Mouse (Mus musculus): ENCODE results near the gene Nsa2. TPM values are rescaled to one million over a fixed set of nuclear protein-coding genes. Genes with fewer than 3 reads are reported as not detected.

Nsa2 gene
- 251 and 257 TPM in 2 replicates for polyA plus RNA-seq (2012; ENCODE audit: insufficient read depth, insufficient read length, missing spikeins)

GRCm38 (mm10) chr13:97137466-97138400 is at the start of gene Nsa2, which contains the start of gene Gfm2:
TSS of gene Nsa2 (minus strand) at chr13:97137937.
TSS of gene Gfm2 (plus strand) at chr13:97137937.
- Histone ChIP-seq H3K4me3 (ENCODE audit: insufficient read depth, low read length) (peak within 1 kb of the TSS; percentile 100), H3K4me1 (ENCODE audit: control insufficient read depth, insufficient read depth, low read length) (no peaks in the 10 kb centered on the region), H3K27ac (ENCODE audit: insufficient read depth, low read depth, low read length) (peak within 1 kb of the TSS; percentile 87)
- peak; percentile 62; the same call in 1 of the 2 replicates for TF ChIP-seq POLR2A (IDR thresholded peaks at IDR 0.05; ENCODE audit: borderline replicate concordance, low read depth, low read length)
- TF ChIP-seq CTCF (IDR thresholded peaks at IDR 0.05; ENCODE audit: low read depth, low read length): no peak

- TF ChIP-seq POLR2A (IDR thresholded peaks at IDR 0.05; ENCODE audit: borderline replicate concordance, low read depth, low read length) (no peak), CTCF (IDR thresholded peaks at IDR 0.05; ENCODE audit: low read depth, low read length) (no peak)
- H3K27ac ChIP-seq (ENCODE audit: insufficient read depth, low read depth, low read length): no peak overlapping the region
- peaks cover 31% of the 10 kb centered on the region for H3K4me1 ChIP-seq (ENCODE audit: control insufficient read depth, insufficient read depth, low read length)
- no peak overlapping the region for H3K4me3 ChIP-seq (ENCODE audit: insufficient read depth, low read length)
Measured at GRCm38 (mm10) chr13:97186346-97186745, 48.6 kb upstream of the Nsa2 start.

DNA sequence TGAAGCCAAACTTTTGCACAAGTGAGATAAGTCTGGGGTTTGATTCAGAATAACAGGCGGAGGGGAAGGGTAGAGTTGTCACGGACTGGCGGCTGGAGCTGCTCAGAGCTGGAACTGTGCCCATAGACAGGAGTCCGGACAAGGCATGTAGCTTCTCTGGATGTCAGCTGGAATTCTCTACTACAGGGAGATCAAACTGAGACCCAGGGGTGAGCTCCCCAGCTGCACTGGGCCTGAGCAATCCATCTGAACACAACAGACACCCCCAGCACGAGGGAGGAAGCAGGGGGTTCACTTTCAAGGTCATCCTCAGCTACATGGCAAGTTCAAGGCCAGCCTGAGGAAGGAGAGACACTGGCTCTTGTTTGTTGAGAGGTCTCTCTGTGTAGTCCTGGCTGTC is 46.9 kb upstream of the Nsa2 start:
- TF ChIP-seq CTCF (IDR thresholded peaks at IDR 0.05; ENCODE audit: low read depth, low read length) (no peak), POLR2A (IDR thresholded peaks at IDR 0.05; ENCODE audit: borderline replicate concordance, low read depth, low read length) (no peak)
- Histone ChIP-seq H3K4me1 (ENCODE audit: control insufficient read depth, insufficient read depth, low read length) (peaks cover 27% of the 10 kb centered on the region), H3K27ac (ENCODE audit: insufficient read depth, low read depth, low read length) (no peak overlapping the region), H3K4me3 (ENCODE audit: insufficient read depth, low read length) (no peak overlapping the region)

DNA sequence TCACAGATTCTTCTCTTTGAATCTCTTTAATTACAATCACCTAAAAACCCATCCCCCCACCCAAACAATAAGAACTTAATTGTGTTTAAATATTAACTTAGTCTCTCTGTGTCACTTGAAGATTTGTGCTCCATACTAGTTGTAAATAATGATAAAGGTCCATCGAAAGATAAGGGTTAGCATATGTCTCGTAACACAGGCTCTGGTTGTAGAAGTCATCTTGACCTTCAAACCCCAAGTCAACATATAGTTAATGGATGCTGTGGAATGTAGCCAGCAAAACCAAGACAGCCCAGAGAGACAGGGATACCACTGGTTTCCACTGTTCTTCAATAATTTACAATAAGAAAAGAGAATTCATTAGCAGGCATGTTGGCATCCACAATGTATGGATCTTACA is 46.4 kb upstream of the Nsa2 start:
- TF ChIP-seq CTCF (IDR thresholded peaks at IDR 0.05; ENCODE audit: low read depth, low read length) (no peak), POLR2A (IDR thresholded peaks at IDR 0.05; ENCODE audit: borderline replicate concordance, low read depth, low read length) (no peak)
- H3K4me1 ChIP-seq (ENCODE audit: control insufficient read depth, insufficient read depth, low read length): peaks cover 23% of the 10 kb centered on the region
- H3K4me3 ChIP-seq (ENCODE audit: insufficient read depth, low read length): no peak overlapping the region
- H3K27ac ChIP-seq (ENCODE audit: insufficient read depth, low read depth, low read length): no peak overlapping the region

DNA sequence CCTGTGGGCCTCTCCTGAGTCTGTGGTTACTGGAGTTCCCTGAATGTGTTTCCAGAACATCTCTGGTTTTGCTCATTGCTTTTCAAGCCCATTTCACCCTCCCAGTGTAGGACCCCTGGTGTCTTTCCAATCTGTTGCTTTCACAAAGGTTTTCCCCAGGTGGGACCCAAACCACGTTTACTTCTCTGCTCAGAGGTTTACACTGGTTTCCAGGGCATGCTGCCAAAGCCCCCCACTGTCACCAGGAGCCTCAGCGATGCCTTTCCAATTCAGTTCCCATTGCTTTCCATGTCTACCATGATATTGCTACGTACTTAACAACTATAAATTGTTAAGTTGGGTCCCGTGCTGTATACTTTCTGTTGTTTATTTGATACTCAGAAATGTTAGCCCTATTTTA is 45.1 kb upstream of the Nsa2 start:
- H3K4me3 ChIP-seq (ENCODE audit: insufficient read depth, low read length): no peak overlapping the region
- TF ChIP-seq POLR2A (IDR thresholded peaks at IDR 0.05; ENCODE audit: borderline replicate concordance, low read depth, low read length): no peak
- TF ChIP-seq CTCF (IDR thresholded peaks at IDR 0.05; ENCODE audit: low read depth, low read length): no peak
- peaks cover 16% of the 10 kb centered on the region for H3K4me1 ChIP-seq (ENCODE audit: control insufficient read depth, insufficient read depth, low read length)
- H3K27ac ChIP-seq (ENCODE audit: insufficient read depth, low read depth, low read length): no peak overlapping the region

GRCm38 (mm10) chr13:97180113-97180828 is 42.5 kb upstream of the Nsa2 start:
- no peaks in the 10 kb centered on the region for H3K4me1 ChIP-seq (ENCODE audit: control insufficient read depth, insufficient read depth, low read length)
- no peak overlapping the region for H3K4me3 ChIP-seq (ENCODE audit: insufficient read depth, low read length)
- TF ChIP-seq POLR2A (IDR thresholded peaks at IDR 0.05; ENCODE audit: borderline replicate concordance, low read depth, low read length): no peak
- TF ChIP-seq CTCF (IDR thresholded peaks at IDR 0.05; ENCODE audit: low read depth, low read length): no peak
- H3K27ac ChIP-seq (ENCODE audit: insufficient read depth, low read depth, low read length): no peak overlapping the region

DNA sequence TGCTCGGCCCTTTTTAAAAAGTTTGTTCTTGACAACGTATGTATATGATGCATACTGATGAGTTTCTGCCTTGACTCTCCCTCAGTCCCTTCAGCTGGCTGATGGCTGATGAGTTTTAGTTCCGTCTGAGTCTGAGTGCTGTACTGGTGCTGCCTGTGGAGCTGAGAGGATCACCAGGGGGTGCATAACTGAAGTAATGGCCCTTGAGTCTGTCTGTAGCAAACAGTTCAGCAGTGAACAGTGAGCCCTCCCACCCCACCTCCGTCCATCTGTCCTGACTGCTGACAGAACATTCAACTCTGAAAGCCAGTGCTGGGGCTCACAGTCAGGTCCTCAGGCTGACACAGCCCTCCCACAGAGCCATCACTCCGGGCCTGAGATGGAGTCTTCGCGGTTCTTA is 41.2 kb upstream of the Nsa2 start:
- no peak overlapping the region for H3K27ac ChIP-seq (ENCODE audit: insufficient read depth, low read depth, low read length)
- no peak for TF ChIP-seq CTCF (IDR thresholded peaks at IDR 0.05; ENCODE audit: low read depth, low read length)
- no peak for TF ChIP-seq POLR2A (IDR thresholded peaks at IDR 0.05; ENCODE audit: borderline replicate concordance, low read depth, low read length)
- no peak overlapping the region for H3K4me3 ChIP-seq (ENCODE audit: insufficient read depth, low read length)
- no peaks in the 10 kb centered on the region for H3K4me1 ChIP-seq (ENCODE audit: control insufficient read depth, insufficient read depth, low read length)

DNA sequence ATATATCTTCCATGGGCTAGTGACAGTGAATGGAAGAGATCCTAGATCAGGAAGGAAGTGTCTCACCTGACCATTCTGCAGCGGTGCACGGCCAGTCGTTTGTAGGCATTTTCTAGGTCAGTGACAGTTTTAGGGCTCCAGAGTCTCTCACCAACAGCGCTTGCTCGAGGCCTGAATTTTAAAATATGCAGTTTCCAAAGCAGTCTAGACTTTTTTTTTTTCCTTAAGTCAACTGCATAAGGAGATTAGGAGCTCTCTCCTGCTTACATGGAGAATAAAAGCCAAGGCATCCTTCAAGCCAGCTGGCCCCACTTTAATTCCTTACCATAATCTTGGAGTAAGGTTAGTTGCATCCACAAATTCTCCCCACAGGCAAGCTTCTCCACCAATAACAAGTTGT is 39.0 kb upstream of the Nsa2 start:
- Histone ChIP-seq H3K27ac (ENCODE audit: insufficient read depth, low read depth, low read length) (no peak overlapping the region), H3K4me3 (ENCODE audit: insufficient read depth, low read length) (no peak overlapping the region), H3K4me1 (ENCODE audit: control insufficient read depth, insufficient read depth, low read length) (no peaks in the 10 kb centered on the region)
- TF ChIP-seq CTCF (IDR thresholded peaks at IDR 0.05; ENCODE audit: low read depth, low read length) (no peak), POLR2A (IDR thresholded peaks at IDR 0.05; ENCODE audit: borderline replicate concordance, low read depth, low read length) (no peak)

DNA sequence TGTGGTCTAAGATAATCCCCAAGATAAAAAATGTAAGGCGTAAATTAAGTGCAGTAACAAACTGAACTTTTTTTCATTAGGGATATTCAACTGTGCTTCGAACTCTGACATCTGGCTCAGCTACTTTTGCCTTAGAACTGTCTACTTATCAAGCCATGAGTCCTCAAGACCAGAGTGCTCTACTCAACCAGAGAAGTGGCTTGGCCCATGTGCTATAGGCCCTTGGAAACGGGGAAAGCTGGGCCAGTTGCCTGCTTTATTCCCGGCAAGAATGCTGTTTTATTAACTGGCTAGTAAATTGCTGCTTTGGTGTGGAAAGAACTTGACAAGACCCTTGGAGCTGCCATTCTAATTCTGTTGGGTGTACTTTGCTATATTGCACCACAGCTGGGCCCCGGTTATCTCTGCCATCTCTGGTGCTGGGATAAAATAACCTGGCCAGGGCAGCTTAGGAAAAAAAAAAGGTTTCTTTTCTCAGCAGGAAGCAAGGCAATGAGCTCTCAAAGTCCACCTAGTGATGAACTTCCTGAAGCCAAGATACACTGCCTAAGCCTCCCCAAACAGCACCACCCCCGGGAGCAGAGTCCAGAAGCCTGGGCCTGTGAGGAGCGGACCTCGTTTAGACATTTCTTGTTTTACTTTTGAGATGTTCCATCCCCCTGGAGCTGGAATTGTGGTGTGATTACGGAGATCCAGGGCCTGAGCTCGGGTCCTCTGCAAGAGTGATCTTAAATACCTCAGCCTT is 38.0 kb upstream of the Nsa2 start:
- TF ChIP-seq POLR2A (IDR thresholded peaks at IDR 0.05; ENCODE audit: borderline replicate concordance, low read depth, low read length) (no peak), CTCF (IDR thresholded peaks at IDR 0.05; ENCODE audit: low read depth, low read length) (no peak)
- H3K27ac ChIP-seq (ENCODE audit: insufficient read depth, low read depth, low read length): no peak overlapping the region

More for the DNA sequence above, 38.0 kb upstream of the Nsa2 start:
- Histone ChIP-seq H3K4me3 (ENCODE audit: insufficient read depth, low read length) (no peak overlapping the region), H3K4me1 (ENCODE audit: control insufficient read depth, insufficient read depth, low read length) (no peaks in the 10 kb centered on the region)

All from bone marrow macrophage, adult 2 months (primary cell).